Mouse (Mus musculus): ENCODE data around the gene Atf7ip. TPM values are rescaled to one million over a fixed set of nuclear protein-coding genes. Genes with fewer than 3 reads are reported as not detected.

Atf7ip gene
- total and polyA plus RNA-seq, 3 experiments: 4.2 to 35.4 (median 29.7) TPM

- H3K79me2 ChIP-seq (replicated peaks; ENCODE audit: control insufficient read depth, extremely low read depth, insufficient read depth, poor library complexity, severe bottlenecking): peaks cover 36% of the 10 kb centered on the region
- peaks cover 4 to 30% of the 10 kb centered on the region in 2 experiments; a peak in 3 of 4 replicates for H3K4me1 ChIP-seq (ENCODE audit: control insufficient read depth in 1 of 2, insufficient read depth in 2 of 2)
- no peaks in the 10 kb centered on the region for H3K9me3 ChIP-seq (replicated peaks; ENCODE audit: low read length)
- dilution Hi-C loops (cut with MboI; ENCODE audit: extremely low pct_ligation_motif_present, extremely low pct_unique_long_range_greater_than_20kb, low sequenced_read_pairs) (no loop called here), in situ Hi-C loops (cut with MboI; ENCODE audit: low pct_ligation_motif_present, low pct_unique_long_range_greater_than_20kb, low sequenced_read_pairs) (no loop called here)
- H3K4me2 ChIP-seq (ENCODE audit: insufficient read depth, low read depth, poor library complexity, severe bottlenecking): peak overlapping the region; percentile 95
- TF ChIP-seq EP300 (IDR thresholded peaks at IDR 0.05; ENCODE audit: low read length) (no peak), TCF12 (IDR thresholded peaks at IDR 0.05; ENCODE audit: low read depth, low read length) (0 out of 2 replicates have a peak, but pooled peaks have one; percentile 29), ZNF384 (IDR thresholded peaks at IDR 0.05; ENCODE audit: low read depth, low read length) (0 out of 2 replicates have a peak, but pooled peaks have one; percentile 10), ZC3H11A (IDR thresholded peaks at IDR 0.05; ENCODE audit: low read depth, low read length) (no peak), GABPA (IDR thresholded peaks at IDR 0.05; ENCODE audit: insufficient replicate concordance, low read depth, low read length) (no peak), USF2 (conservative IDR thresholded peaks at IDR 0.05; ENCODE audit: low read depth, low read length) (no peak), ELF1 (IDR thresholded peaks at IDR 0.05; ENCODE audit: low read depth, low read length) (0 out of 2 replicates have a peak, but pooled peaks have one; percentile 29), BHLHE40 (IDR thresholded peaks at IDR 0.05; ENCODE audit: low read depth, low read length) (no peak), MYC (IDR thresholded peaks at IDR 0.05; ENCODE audit: low read depth, low read length) (0 out of 2 replicates have a peak, but pooled peaks have one; percentile 19), ETS1 (conservative IDR thresholded peaks at IDR 0.05; ENCODE audit: low read depth, low read length) (peak; percentile 54), KAT2A (IDR thresholded peaks at IDR 0.05; ENCODE audit: insufficient replicate concordance, low read length) (no peak), E2F4 (IDR thresholded peaks at IDR 0.05; ENCODE audit: insufficient replicate concordance, low read depth, low read length) (no peak), TBP (conservative IDR thresholded peaks at IDR 0.05; ENCODE audit: low read depth, low read length) (peak; percentile 56; the same call in 1 of the 2 replicates), CTCF (conservative IDR thresholded peaks at IDR 0.05 in 1 of 2, IDR thresholded peaks at IDR 0.05 in 1 of 2; ENCODE audit: low read depth in 2 of 2, low read length in 2 of 2) (peak in 1 of 2 experiments; percentile 19; a peak in 2 of 4 replicates), NRF1 (IDR thresholded peaks at IDR 0.05; ENCODE audit: low read depth, low read length) (no peak), USF1 (IDR thresholded peaks at IDR 0.05; ENCODE audit: low read depth, low read length) (no peak), MEF2A (IDR thresholded peaks at IDR 0.05; ENCODE audit: borderline replicate concordance, low read depth, low read length) (no peak; the same call in 1 of the 2 replicates), PAX5 (IDR thresholded peaks at IDR 0.05; ENCODE audit: low read length) (no peak), CHD2 (IDR thresholded peaks at IDR 0.05; ENCODE audit: low read length) (peak; percentile 48; the same call in 1 of the 2 replicates), SIN3A (IDR thresholded peaks at IDR 0.05; ENCODE audit: low read length) (peak; percentile 65; the same call in 1 of the 2 replicates), MAZ (IDR thresholded peaks at IDR 0.05; ENCODE audit: low read depth, low read length) (no peak), JUND (conservative IDR thresholded peaks at IDR 0.05; ENCODE audit: low read depth, low read length) (0 out of 2 replicates have a peak, but pooled peaks have one; percentile 21), RAD21 (IDR thresholded peaks at IDR 0.05; ENCODE audit: low read depth, low read length) (peak; percentile 17), POLR2A (IDR thresholded peaks at IDR 0.05; ENCODE audit: low read depth, low read length) (peak; percentile 45; the same call in 1 of the 2 replicates), CHD1 (IDR thresholded peaks at IDR 0.05; ENCODE audit: low read depth, low read length) (peak; percentile 69; the same call in 1 of the 2 replicates), IRF4 (IDR thresholded peaks at IDR 0.05; ENCODE audit: low read depth, low read length) (peak; percentile 59), RCOR1 (conservative IDR thresholded peaks at IDR 0.05; ENCODE audit: low read depth, low read length) (no peak)
- peaks cover 11 to 31% of the 10 kb centered on the region in 2 experiments for H3K36me3 ChIP-seq (replicated peaks in 1 of 2; ENCODE audit: control insufficient read depth in 1 of 2, insufficient read depth in 1 of 2, low read length in 1 of 2)
- DNase-seq (ENCODE audit: extremely low read depth): peak; percentile 91
- peak overlapping the region in 2 of 3 experiments; percentile 30 to 52 for H3K4me3 ChIP-seq (replicated peaks in 1 of 3; ENCODE audit: low read depth in 2 of 3, low read length in 2 of 3, poor library complexity in 1 of 3)
- no peak overlapping the region; the same call in 1 of the 2 replicates for H3K27ac ChIP-seq (ENCODE audit: insufficient read depth, low read depth)
- H3K27me3 ChIP-seq (replicated peaks): no peaks in the 10 kb centered on the region
- peak overlapping the region; percentile 89; the same call in 1 of the 2 replicates for H3K9ac ChIP-seq (ENCODE audit: insufficient read depth, low read depth)
These were observed 48.0 kb downstream of the Atf7ip start for GRCm38 (mm10) chr6:136553767-136554569.
